Mouse (Mus musculus) lung, postnatal 0 days (tissue): ENCODE data around the gene Cacna1d. TPM values are rescaled to one million over a fixed set of nuclear protein-coding genes. Genes with fewer than 3 reads are reported as not detected.

ENCODE experiments used
- ATAC-seq: fragments of 200-750 bp; cut with Nextera tagmentation; 2 replicates; pipeline ENCODE4 v1.8.0; 2017; ENCODE audit warnings: moderate library complexity
- DNase-seq: peaks from one replicate; pipeline ENCODE4 v3.0.0-alpha.2; 2016; ENCODE audit warnings: low spot score
- H3K27ac ChIP-seq: fragments of 300-500 bp; sonication (generic); 2 replicates; pipeline ENCODE4 v1.5.1; 2014; ENCODE audit warnings: antibody characterized with exemption, mild to moderate bottlenecking, low read length, mixed read lengths
- H3K27me3 ChIP-seq: fragments of 300-500 bp; sonication (generic); replicated peaks from 2 replicates; pipeline ENCODE4 v1.6.1; 2014; ENCODE audit warnings: low read length, mixed read lengths; ENCODE audit not compliant: insufficient read depth
- H3K36me3 ChIP-seq: fragments of 300-500 bp; sonication (generic); 2 replicates; pipeline ENCODE4 v1.6.1; 2014; ENCODE audit warnings: low read length, mixed read lengths; ENCODE audit not compliant: insufficient read depth
- H3K4me1 ChIP-seq: fragments of 300-500 bp; sonication (generic); 2 replicates; pipeline ENCODE4 v1.6.1; 2014; ENCODE audit warnings: antibody characterized with exemption, low read depth, low read length, mixed read lengths; ENCODE audit not compliant: insufficient read depth
- H3K4me2 ChIP-seq: fragments of 300-500 bp; sonication (generic); replicated peaks from 2 replicates; pipeline ENCODE4 v1.6.1; 2014; ENCODE audit warnings: low read depth, mild to moderate bottlenecking, low read length, moderate library complexity, mixed read lengths
- H3K4me3 ChIP-seq: fragments of 300-500 bp; sonication (generic); 2 replicates; pipeline ENCODE4 v1.5.1; 2014; ENCODE audit warnings: low read depth, low read length
- H3K9ac ChIP-seq: fragments of 300-500 bp; sonication (generic); replicated peaks from 2 replicates; pipeline ENCODE4 v1.6.1; 2014; ENCODE audit warnings: low read depth, mild to moderate bottlenecking
- H3K9me3 ChIP-seq: fragments of 300-500 bp; sonication (generic); 2 replicates; pipeline ENCODE4 v1.6.1; 2016; ENCODE audit warnings: low read length, mixed read lengths
- CTCF ChIP-seq: IDR thresholded peaks from 2 replicates; pipeline ENCODE4 v1.5.1; 2016; ENCODE audit warnings: antibody characterized with exemption, mild to moderate bottlenecking
- EP300 ChIP-seq: IDR thresholded peaks from 2 replicates; pipeline ENCODE4 v1.6.1; 2016; ENCODE audit warnings: antibody characterized with exemption, mild to moderate bottlenecking, control low read depth
- WGBS: fragments of 180-500 bp; shearing (Covaris S2); extraction: QIAGEN DNeasy Blood & Tissue Kit; methylation state at CpG from one replicate; pipeline ENCODE4 v1.1.7; 2014; 5-methylcytosine and 5-hydroxymethylcytosine counted together
- polyA plus RNA-seq: library from polyadenylated mRNA; unstranded; fragments of >200 nt; fragmentation: Nextera tagmentation; extraction: Ambion mirVana; gene quantifications from 2 replicates; pipeline ENCODE4 v1.2.1, GENCODE M21; 2015

Cacna1d gene
- polyA plus RNA-seq, 1 experiment from 2014 or later: 12.5 TPM

DNA sequence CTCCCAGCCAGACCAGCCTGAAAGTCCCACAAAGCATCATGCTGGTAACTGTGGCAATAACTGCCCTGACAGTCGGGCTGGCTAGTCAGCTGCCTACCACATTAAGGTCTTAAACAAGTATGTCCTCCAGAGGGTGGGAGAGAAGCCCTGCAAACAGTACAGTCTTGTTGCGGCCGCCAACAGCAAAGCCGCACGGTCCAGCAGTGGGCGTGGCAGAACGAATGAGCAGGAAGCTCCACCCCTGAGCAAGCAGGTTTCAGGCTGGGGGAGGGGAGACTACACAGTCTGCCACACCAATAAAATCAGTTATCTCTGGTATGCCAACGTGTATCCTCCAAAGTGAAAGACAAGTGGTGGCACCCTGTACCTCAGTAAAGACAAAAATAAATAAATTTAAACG lies 61.6 kb downstream of the Cacna1d start:
- ATAC-seq: no peak
- Histone ChIP-seq H3K27ac (no peak overlapping the region), H3K27me3 (no peaks in the 10 kb centered on the region), H3K4me1 (no peaks in the 10 kb centered on the region), H3K4me3 (no peak overlapping the region), H3K9ac (no peak overlapping the region), H3K36me3 (no peaks in the 10 kb centered on the region), H3K9me3 (no peaks in the 10 kb centered on the region), H3K4me2 (no peak overlapping the region)
- WGBS: 37% methylated on average over 9 of the region's 9 CpGs
- no peak for TF ChIP-seq EP300
- TF ChIP-seq CTCF: no peak
- no peak for DNase-seq

GRCm38 (mm10) chr14:30428757-30429156 lies 62.5 kb downstream of the Cacna1d start:
- Histone ChIP-seq H3K4me2 (no peak overlapping the region), H3K4me1 (no peaks in the 10 kb centered on the region), H3K4me3 (no peak overlapping the region), H3K27me3 (no peaks in the 10 kb centered on the region), H3K27ac (no peak overlapping the region), H3K9ac (no peak overlapping the region), H3K36me3 (no peaks in the 10 kb centered on the region), H3K9me3 (no peaks in the 10 kb centered on the region)
- TF ChIP-seq EP300: no peak
- no peak for TF ChIP-seq CTCF
- DNase-seq: no peak
- ATAC-seq: no peak

- Histone ChIP-seq H3K4me2 (no peak overlapping the region), H3K9ac (no peak overlapping the region), H3K9me3 (no peaks in the 10 kb centered on the region), H3K4me1 (no peaks in the 10 kb centered on the region), H3K27ac (no peak overlapping the region), H3K4me3 (no peak overlapping the region), H3K36me3 (no peaks in the 10 kb centered on the region), H3K27me3 (no peaks in the 10 kb centered on the region)
- no peak for DNase-seq
- 28% methylated on average over 4 of the region's 4 CpGs for WGBS
- TF ChIP-seq EP300 (no peak), CTCF (no peak)
- no peak for ATAC-seq
Observed at GRCm38 (mm10) chr14:30425876-30426275, 65.4 kb downstream of the Cacna1d start.

DNA sequence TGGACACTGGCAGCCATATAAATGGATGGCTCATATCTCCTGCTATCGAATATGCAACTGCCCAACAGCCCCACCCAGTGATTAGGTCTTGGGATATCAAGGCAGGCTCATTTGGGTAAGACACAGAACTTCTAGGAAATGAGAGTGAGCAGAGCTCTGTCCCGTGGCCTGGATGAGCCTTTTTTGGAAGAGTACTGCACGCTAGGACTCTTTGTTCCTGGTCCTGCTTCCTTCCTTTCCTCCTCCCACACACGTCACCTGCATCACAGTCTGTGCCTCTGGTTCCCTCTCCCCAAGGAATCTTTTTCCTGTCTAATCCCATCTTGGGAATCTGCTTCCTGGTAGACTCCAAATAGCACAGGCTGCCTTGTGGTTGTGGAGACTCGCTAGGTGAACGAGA lies 66.1 kb downstream of the Cacna1d start:
- DNase-seq (no peak), ATAC-seq (no peak)
- TF ChIP-seq CTCF: no peak
- TF ChIP-seq EP300: no peak
- Histone ChIP-seq H3K4me1 (no peaks in the 10 kb centered on the region), H3K9me3 (no peaks in the 10 kb centered on the region), H3K36me3 (no peaks in the 10 kb centered on the region), H3K4me3 (no peak overlapping the region), H3K27me3 (no peaks in the 10 kb centered on the region), H3K27ac (no peak overlapping the region), H3K9ac (no peak overlapping the region), H3K4me2 (no peak overlapping the region)
- WGBS: 55% methylated on average over 6 of the region's 6 CpGs

DNA sequence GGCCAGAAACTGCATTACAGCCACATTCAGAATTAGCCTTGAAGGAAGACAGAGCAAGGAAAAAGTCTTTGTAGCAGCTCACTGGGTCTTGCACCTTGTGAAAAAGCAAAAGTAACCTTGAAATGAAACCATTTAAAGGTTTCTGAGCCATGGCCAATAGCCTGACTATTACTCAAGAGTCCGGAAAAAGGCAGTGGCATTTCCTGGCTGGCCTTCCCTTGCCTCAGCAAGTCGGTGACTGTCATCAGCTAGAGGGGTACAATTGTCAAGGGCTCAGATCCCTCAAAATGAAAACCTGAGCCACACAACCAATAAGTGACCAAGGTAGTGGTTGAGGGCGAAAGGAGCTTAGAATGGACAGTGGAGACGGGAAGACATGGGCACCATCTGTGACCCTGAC lies 66.6 kb downstream of the Cacna1d start:
- WGBS: 91% methylated on average over 4 of the region's 4 CpGs
- Histone ChIP-seq H3K4me3 (no peak overlapping the region), H3K27ac (no peak overlapping the region), H3K4me1 (no peaks in the 10 kb centered on the region), H3K9ac (no peak overlapping the region), H3K27me3 (no peaks in the 10 kb centered on the region), H3K4me2 (no peak overlapping the region), H3K9me3 (no peaks in the 10 kb centered on the region), H3K36me3 (no peaks in the 10 kb centered on the region)
- no peak for TF ChIP-seq CTCF
- TF ChIP-seq EP300: no peak
- ATAC-seq (no peak), DNase-seq (no peak)

DNA sequence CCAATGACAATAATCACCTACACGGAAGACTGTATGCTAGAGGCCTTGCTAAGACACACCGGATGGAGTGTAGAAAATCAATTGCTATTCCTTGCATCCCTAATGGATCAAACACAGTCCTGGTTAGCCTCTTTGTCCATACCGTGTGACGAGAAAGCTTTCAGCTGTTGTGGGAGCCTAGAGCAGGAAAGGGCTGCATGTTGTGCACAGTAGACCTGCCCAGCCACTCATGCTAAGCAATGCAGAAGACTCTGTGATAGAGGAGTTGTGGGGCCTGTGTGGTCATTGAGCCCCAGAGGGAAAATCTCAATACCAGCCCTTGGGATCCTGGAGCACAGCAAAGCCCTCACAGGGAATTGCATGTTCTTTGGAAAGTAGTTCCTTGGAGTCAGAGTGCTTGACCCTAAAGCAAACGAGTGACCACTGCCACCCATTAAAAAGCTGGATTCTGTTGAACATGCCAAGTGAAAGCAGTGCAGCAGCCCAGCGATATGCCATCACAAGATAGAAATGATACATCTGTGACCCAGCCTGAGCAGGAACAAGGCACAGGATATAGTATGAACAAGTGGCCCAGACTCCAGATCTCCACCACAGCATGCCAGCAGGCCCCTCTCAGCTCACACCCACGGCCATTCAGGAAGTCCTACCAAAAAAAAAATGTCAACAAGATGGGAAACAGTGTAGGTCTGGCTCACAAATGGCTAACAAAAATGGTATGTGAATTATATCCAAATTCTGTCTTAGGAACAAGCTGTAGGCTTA lies 68.7 kb downstream of the Cacna1d start:
- Histone ChIP-seq H3K27ac (no peak overlapping the region; the same call in 1 of the 2 replicates), H3K27me3 (no peaks in the 10 kb centered on the region), H3K4me3 (no peak overlapping the region), H3K9me3 (no peaks in the 10 kb centered on the region), H3K4me1 (no peaks in the 10 kb centered on the region), H3K36me3 (no peaks in the 10 kb centered on the region), H3K4me2 (no peak overlapping the region), H3K9ac (no peak overlapping the region)
- DNase-seq: peak; percentile 50
- TF ChIP-seq EP300 (no peak), CTCF (no peak)
- ATAC-seq: peak; percentile 82
- WGBS: 55% methylated on average over 7 of the region's 7 CpGs

- no peaks in the 10 kb centered on the region for H3K4me1 ChIP-seq
- H3K9me3 ChIP-seq: no peaks in the 10 kb centered on the region
- no peak overlapping the region; the same call in 1 of the 2 replicates for H3K27ac ChIP-seq
- TF ChIP-seq CTCF (no peak), EP300 (no peak)
- H3K4me3 ChIP-seq: no peak overlapping the region
- no peaks in the 10 kb centered on the region for H3K36me3 ChIP-seq
- no peak overlapping the region for H3K9ac ChIP-seq
- 41% methylated on average over 7 of the region's 7 CpGs for WGBS
- H3K27me3 ChIP-seq: no peaks in the 10 kb centered on the region
- H3K4me2 ChIP-seq: no peak overlapping the region
- no peak for ATAC-seq
- DNase-seq: peak; percentile 32
Observed at GRCm38 (mm10) chr14:30419458-30419857, 71.8 kb downstream of the Cacna1d start.
